ENCODE assay signal across 8 mouse cellular contexts in the genomic region with DNA sequence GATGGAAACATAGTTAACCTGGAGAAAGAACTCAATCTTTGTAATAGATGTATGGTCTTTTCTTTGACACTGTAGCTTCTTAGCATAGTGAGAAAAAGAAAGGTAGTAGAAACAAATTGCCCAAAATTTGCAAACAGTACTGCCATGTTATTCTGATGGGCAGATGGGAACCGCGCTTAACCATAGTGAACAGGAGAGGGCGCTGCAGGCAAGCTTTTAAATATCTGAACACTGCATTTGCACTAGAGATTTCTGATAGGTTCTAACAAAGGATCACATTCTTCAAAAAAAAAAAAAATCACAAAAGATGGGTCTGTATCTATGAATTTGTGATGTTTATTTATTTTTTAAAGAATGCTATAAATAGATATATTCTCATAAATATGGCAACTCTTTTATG. TPM values are rescaled to one million over a fixed set of nuclear protein-coding genes. Genes with fewer than 3 reads are reported as not detected.
DNase-seq lines count a peak whose midpoint lies in the region; ATAC-seq and TF ChIP-seq lines count a peak whose summit lies in the region.

No protein-coding gene starts in this region.

- WGBS in spleen, adult 2 months, result 0% methylated on average over 3 of the region's 3 CpGs
- WGBS in hindbrain, embryonic 14.5 days, result 3% methylated on average over 3 of the region's 3 CpGs
- under 1% methylated on average over 3 of the region's 3 CpGs for WGBS in midbrain, embryonic 12.5 days

- no peaks in the 10 kb centered on the region for H3K36me3 ChIP-seq in spleen, adult 2 months (ENCODE audit: control insufficient read depth, insufficient read depth, low read length)
- no peaks in the 10 kb centered on the region for H3K36me3 ChIP-seq in hindbrain, embryonic 14.5 days (replicated peaks; ENCODE audit: control insufficient read depth, insufficient read depth)
- no peaks in the 10 kb centered on the region for H3K36me3 ChIP-seq in midbrain, embryonic 12.5 days

- H3K9ac ChIP-seq in hindbrain, embryonic 14.5 days, result no peak overlapping the region
- H3K9ac ChIP-seq in midbrain, embryonic 12.5 days (replicated peaks), result no peak overlapping the region

- TF ChIP-seq POLR2A in spleen, adult 2 months (IDR thresholded peaks at IDR 0.05; ENCODE audit: low read depth, low read length), result no peak

- peak; percentile 64; the same call in 1 of the 2 replicates for ATAC-seq in hindbrain, embryonic 14.5 days (ENCODE audit: low FRiP score)
- ATAC-seq in midbrain, embryonic 12.5 days (ENCODE audit: low FRiP score, low read depth), result peak; percentile 56; the same call in 1 of the 2 replicates

- H3K27me3 ChIP-seq in spleen, adult 2 months (ENCODE audit: control insufficient read depth, insufficient read depth, low read length), result no peaks in the 10 kb centered on the region
- H3K27me3 ChIP-seq in hindbrain, embryonic 14.5 days (ENCODE audit: control insufficient read depth, insufficient read depth, low read length), result no peaks in the 10 kb centered on the region
- no peaks in the 10 kb centered on the region for H3K27me3 ChIP-seq in midbrain, embryonic 12.5 days

- peak; percentile 10 to 17 for DNase-seq in spleen, adult 2 months (ENCODE audit: low read depth in 1 of 2, low spot score in 2 of 2)
- no peak for DNase-seq in spleen, adult 12 weeks (ENCODE audit: low spot score)
- peak; percentile 73 for DNase-seq in adrenal gland, postnatal 10 days
- DNase-seq in fibroblast of lung, adult 2 months (ENCODE audit: low read depth), result peak; percentile 31
- DNase-seq in hindbrain, embryonic 14.5 days (ENCODE audit: low spot score), result peak; percentile 93
- peak; percentile 11 to 79 for DNase-seq in left cerebral cortex, adult 9 months (ENCODE audit: low spot score in 2 of 2)
- DNase-seq in testis, postnatal 14 days (ENCODE audit: low spot score), result peak; percentile 16

- peak; percentile 56; the same call in 1 of the 2 replicates for TF ChIP-seq CTCF in spleen, adult 2 months (IDR thresholded peaks at IDR 0.05; ENCODE audit: extremely low read depth, insufficient read depth, insufficient read length, insufficient replicate concordance)

- H3K4me2 ChIP-seq in hindbrain, embryonic 14.5 days (replicated peaks), result no peak overlapping the region
- no peak overlapping the region for H3K4me2 ChIP-seq in midbrain, embryonic 12.5 days (replicated peaks)

- no peak overlapping the region for H3K27ac ChIP-seq in spleen, adult 2 months (ENCODE audit: insufficient read depth, low read length)
- H3K27ac ChIP-seq in hindbrain, embryonic 14.5 days, result no peak overlapping the region
- no peak overlapping the region for H3K27ac ChIP-seq in midbrain, embryonic 12.5 days (replicated peaks)

- H3K4me1 ChIP-seq in spleen, adult 2 months (ENCODE audit: control insufficient read depth, insufficient read depth, insufficient read length), result no peaks in the 10 kb centered on the region
- H3K4me1 ChIP-seq in hindbrain, embryonic 14.5 days (replicated peaks; ENCODE audit: control insufficient read depth, insufficient read depth, low read length), result no peaks in the 10 kb centered on the region
- H3K4me1 ChIP-seq in midbrain, embryonic 12.5 days, result no peaks in the 10 kb centered on the region

- no peaks in the 10 kb centered on the region for H3K9me3 ChIP-seq in hindbrain, embryonic 14.5 days (ENCODE audit: control insufficient read depth, low read length)
- H3K9me3 ChIP-seq in midbrain, embryonic 12.5 days, result no peaks in the 10 kb centered on the region

- H3K4me3 ChIP-seq in spleen, adult 2 months (ENCODE audit: extremely low read depth, insufficient read depth, insufficient read length), result no peak overlapping the region
- no peak overlapping the region for H3K4me3 ChIP-seq in hindbrain, embryonic 14.5 days (replicated peaks; ENCODE audit: low read length)
- H3K4me3 ChIP-seq in midbrain, embryonic 12.5 days, result no peak overlapping the region

RNA-seq across cellular contexts. Expression of gene Rxylt1, which starts 8.2 kb away (rescaled TPM):
- polyA plus RNA-seq in spleen, adult 2 months (2012; rRNA removed), result 1.5 and 2.4 TPM in 2 replicates
- 10 to 100 TPM; 52.2 to 54.0 TPM for total RNA-seq in adrenal gland, postnatal 10 days (2021)
- polyA plus RNA-seq in hindbrain, embryonic 14.5 days (2014; fragmentation: Nextera tagmentation; extraction: Ambion mirVana), result 42.8 and 47.8 TPM in 2 replicates
- polyA plus RNA-seq in midbrain, embryonic 12.5 days (2016; fragmentation: Nextera tagmentation; extraction: Ambion mirVana), result 31.8 and 32.8 TPM in 2 replicates

RNA-seq across cellular contexts. Expression of gene Srgap1, which starts 58.3 kb away (rescaled TPM):
- 0.46 and 0.58 TPM in 2 replicates for polyA plus RNA-seq in spleen, adult 2 months (2012; rRNA removed)
- 1 to 10 TPM; 3.6 to 7.3 TPM for total RNA-seq in adrenal gland, postnatal 10 days (2021)
- 28.2 and 34.6 TPM in 2 replicates for polyA plus RNA-seq in hindbrain, embryonic 14.5 days (2014; fragmentation: Nextera tagmentation; extraction: Ambion mirVana)
- polyA plus RNA-seq in midbrain, embryonic 12.5 days (2016; fragmentation: Nextera tagmentation; extraction: Ambion mirVana), result 30.1 and 32.3 TPM in 2 replicates

Comparison
In these comparisons a context has a peak if more than half of its experiments do, and no peak if none do; other contexts are left out.
1. RNA of gene Srgap1, which starts 58.3 kb away (polyA plus RNA-seq): 28.2 to 34.6 TPM in hindbrain, embryonic 14.5 days and 30.1 to 32.3 TPM in midbrain, embryonic 12.5 days; 0.46 to 0.58 TPM in spleen, adult 2 months; every median in the first group is over 10 times any median in the second.